Mouse (Mus musculus): Measurements from ENCODE around the gene Jazf1. TPM values are rescaled to one million over a fixed set of nuclear protein-coding genes. Genes with fewer than 3 reads are reported as not detected.

The Jazf1 gene
- polyA plus RNA-seq, 1 experiment from 2014 or later: 11.5 TPM

GRCm38 (mm10) chr6:52869252-52869651 lies 199.2 kb downstream of the Jazf1 start:
- no peaks in the 10 kb centered on the region for H3K27me3 ChIP-seq (replicated peaks)
- no peaks in the 10 kb centered on the region for H3K9me3 ChIP-seq (replicated peaks)
- ATAC-seq (ENCODE audit: insufficient number of reproducible peaks, low FRiP score): no peak
- H3K27ac ChIP-seq (ENCODE audit: poor library complexity, severe bottlenecking): no peak overlapping the region
- H3K36me3 ChIP-seq: no peaks in the 10 kb centered on the region
- peaks cover 4% of the 10 kb centered on the region; the same call in 1 of the 2 replicates for H3K4me1 ChIP-seq (replicated peaks)
- H3K9ac ChIP-seq: no peak overlapping the region
- H3K4me2 ChIP-seq: no peak overlapping the region
- H3K4me3 ChIP-seq: no peak overlapping the region
- WGBS: 78% methylated on average over 2 of the region's 2 CpGs

- Histone ChIP-seq H3K9me3 (replicated peaks) (no peaks in the 10 kb centered on the region), H3K4me3 (no peak overlapping the region), H3K4me2 (no peak overlapping the region), H3K4me1 (replicated peaks) (peaks cover 5% of the 10 kb centered on the region; the same call in 1 of the 2 replicates), H3K27ac (ENCODE audit: poor library complexity, severe bottlenecking) (no peak overlapping the region), H3K36me3 (no peaks in the 10 kb centered on the region), H3K9ac (no peak overlapping the region), H3K27me3 (replicated peaks) (no peaks in the 10 kb centered on the region)
- no peak for ATAC-seq (ENCODE audit: insufficient number of reproducible peaks, low FRiP score)
- WGBS: 95% methylated on average over 2 of the region's 2 CpGs
Measured at GRCm38 (mm10) chr6:52868352-52868751, 200.1 kb downstream of the Jazf1 start.

GRCm38 (mm10) chr6:52861928-52862327 lies 206.5 kb downstream of the Jazf1 start:
- no peak overlapping the region for H3K4me3 ChIP-seq
- H3K9me3 ChIP-seq (replicated peaks): no peaks in the 10 kb centered on the region
- no peaks in the 10 kb centered on the region for H3K36me3 ChIP-seq
- WGBS: 26% methylated on average over 7 of the region's 7 CpGs
- peaks cover 39% of the 10 kb centered on the region for H3K4me1 ChIP-seq (replicated peaks)
- H3K27me3 ChIP-seq (replicated peaks): no peaks in the 10 kb centered on the region
- no peak overlapping the region for H3K4me2 ChIP-seq
- H3K9ac ChIP-seq: no peak overlapping the region
- peak; percentile 64; the same call in 1 of the 2 replicates for ATAC-seq (ENCODE audit: insufficient number of reproducible peaks, low FRiP score)
- peak overlapping the region; percentile 37; the same call in 1 of the 2 replicates for H3K27ac ChIP-seq (ENCODE audit: poor library complexity, severe bottlenecking)

GRCm38 (mm10) chr6:52861186-52861820 lies 207.1 kb downstream of the Jazf1 start:
- 68% methylated on average over 9 of the region's 9 CpGs for WGBS
- Histone ChIP-seq H3K9me3 (replicated peaks) (no peaks in the 10 kb centered on the region), H3K36me3 (no peaks in the 10 kb centered on the region), H3K4me1 (replicated peaks) (peaks cover 45% of the 10 kb centered on the region), H3K27ac (ENCODE audit: poor library complexity, severe bottlenecking) (peak overlapping the region; percentile 61; the same call in 1 of the 2 replicates), H3K4me2 (no peak overlapping the region), H3K27me3 (replicated peaks) (no peaks in the 10 kb centered on the region), H3K4me3 (no peak overlapping the region), H3K9ac (no peak overlapping the region)
- no peak for ATAC-seq (ENCODE audit: insufficient number of reproducible peaks, low FRiP score)

- WGBS: 6% methylated on average over 6 of the region's 6 CpGs
- peaks cover 51% of the 10 kb centered on the region for H3K4me1 ChIP-seq (replicated peaks)
- ATAC-seq (ENCODE audit: insufficient number of reproducible peaks, low FRiP score): no peak
- no peak overlapping the region for H3K9ac ChIP-seq
- H3K27me3 ChIP-seq (replicated peaks): no peaks in the 10 kb centered on the region
- no peak overlapping the region for H3K4me2 ChIP-seq
- no peak overlapping the region for H3K27ac ChIP-seq (ENCODE audit: poor library complexity, severe bottlenecking)
- H3K36me3 ChIP-seq: no peaks in the 10 kb centered on the region
- H3K9me3 ChIP-seq (replicated peaks): no peaks in the 10 kb centered on the region
- no peak overlapping the region for H3K4me3 ChIP-seq
Measured at GRCm38 (mm10) chr6:52860713-52861112, 207.7 kb downstream of the Jazf1 start.

- ATAC-seq (ENCODE audit: insufficient number of reproducible peaks, low FRiP score): no peak
- Histone ChIP-seq H3K27ac (ENCODE audit: poor library complexity, severe bottlenecking) (no peak overlapping the region), H3K36me3 (no peaks in the 10 kb centered on the region), H3K9me3 (replicated peaks) (no peaks in the 10 kb centered on the region), H3K4me1 (replicated peaks) (peaks cover 55% of the 10 kb centered on the region), H3K4me3 (no peak overlapping the region), H3K4me2 (no peak overlapping the region), H3K9ac (no peak overlapping the region), H3K27me3 (replicated peaks) (no peaks in the 10 kb centered on the region)
- 81% methylated on average over 3 of the region's 3 CpGs for WGBS
Measured at GRCm38 (mm10) chr6:52858911-52859431, 209.5 kb downstream of the Jazf1 start.

- Histone ChIP-seq H3K4me3 (no peak overlapping the region), H3K27ac (ENCODE audit: poor library complexity, severe bottlenecking) (no peak overlapping the region), H3K9ac (no peak overlapping the region), H3K36me3 (no peaks in the 10 kb centered on the region), H3K4me2 (no peak overlapping the region), H3K4me1 (replicated peaks) (peaks cover 46% of the 10 kb centered on the region), H3K9me3 (replicated peaks) (no peaks in the 10 kb centered on the region), H3K27me3 (replicated peaks) (no peaks in the 10 kb centered on the region)
- 54% methylated on average over 8 of the region's 8 CpGs for WGBS
- ATAC-seq (ENCODE audit: insufficient number of reproducible peaks, low FRiP score): no peak
Measured at GRCm38 (mm10) chr6:52852404-52853107, 215.9 kb downstream of the Jazf1 start.

- no peak overlapping the region for H3K4me3 ChIP-seq
- no peak overlapping the region for H3K4me2 ChIP-seq
- 65% methylated on average over 3 of the region's 3 CpGs for WGBS
- ATAC-seq (ENCODE audit: insufficient number of reproducible peaks, low FRiP score): no peak
- H3K4me1 ChIP-seq (replicated peaks): peaks cover 40% of the 10 kb centered on the region
- no peak overlapping the region for H3K9ac ChIP-seq
- no peaks in the 10 kb centered on the region for H3K9me3 ChIP-seq (replicated peaks)
- H3K36me3 ChIP-seq: no peaks in the 10 kb centered on the region
- no peaks in the 10 kb centered on the region for H3K27me3 ChIP-seq (replicated peaks)
- H3K27ac ChIP-seq (ENCODE audit: poor library complexity, severe bottlenecking): no peak overlapping the region
Measured at GRCm38 (mm10) chr6:52851975-52852374, 216.5 kb downstream of the Jazf1 start.

- no peaks in the 10 kb centered on the region for H3K36me3 ChIP-seq
- H3K4me1 ChIP-seq (replicated peaks): peaks cover 31% of the 10 kb centered on the region
- H3K9me3 ChIP-seq (replicated peaks): no peaks in the 10 kb centered on the region
- H3K27me3 ChIP-seq (replicated peaks): no peaks in the 10 kb centered on the region
- 28% methylated on average over 5 of the region's 5 CpGs for WGBS
- no peak overlapping the region for H3K9ac ChIP-seq
- H3K4me3 ChIP-seq: no peak overlapping the region
- H3K27ac ChIP-seq (ENCODE audit: poor library complexity, severe bottlenecking): peak overlapping the region; percentile 3; the same call in 1 of the 2 replicates
- ATAC-seq (ENCODE audit: insufficient number of reproducible peaks, low FRiP score): 0 out of 2 replicates have a peak, but pooled peaks have one; percentile 42
- H3K4me2 ChIP-seq: peak overlapping the region; percentile 54
Measured at GRCm38 (mm10) chr6:52851019-52851418, 217.4 kb downstream of the Jazf1 start.

- ATAC-seq (ENCODE audit: insufficient number of reproducible peaks, low FRiP score): no peak
- H3K36me3 ChIP-seq: no peaks in the 10 kb centered on the region
- no peak overlapping the region for H3K27ac ChIP-seq (ENCODE audit: poor library complexity, severe bottlenecking)
- no peaks in the 10 kb centered on the region for H3K9me3 ChIP-seq (replicated peaks)
- H3K9ac ChIP-seq: no peak overlapping the region
- no peaks in the 10 kb centered on the region for H3K27me3 ChIP-seq (replicated peaks)
- no peak overlapping the region for H3K4me3 ChIP-seq
- H3K4me1 ChIP-seq (replicated peaks): peaks cover 26% of the 10 kb centered on the region
- H3K4me2 ChIP-seq: no peak overlapping the region
- 80% methylated on average over 6 of the region's 6 CpGs for WGBS
Measured at GRCm38 (mm10) chr6:52848199-52848598, 220.2 kb downstream of the Jazf1 start.

GRCm38 (mm10) chr6:52846314-52846713 lies 222.1 kb downstream of the Jazf1 start:
- no peak for ATAC-seq (ENCODE audit: insufficient number of reproducible peaks, low FRiP score)
- Histone ChIP-seq H3K27ac (ENCODE audit: poor library complexity, severe bottlenecking) (no peak overlapping the region), H3K4me1 (replicated peaks) (peaks cover 17% of the 10 kb centered on the region), H3K27me3 (replicated peaks) (no peaks in the 10 kb centered on the region), H3K4me3 (no peak overlapping the region), H3K36me3 (no peaks in the 10 kb centered on the region), H3K9ac (no peak overlapping the region), H3K4me2 (no peak overlapping the region), H3K9me3 (replicated peaks) (no peaks in the 10 kb centered on the region)
- WGBS: 90% methylated on average over 2 of the region's 2 CpGs

Measured in heart, embryonic 12.5 days (tissue).